Mouse (Mus musculus) adrenal gland, adult 2 months (tissue): ENCODE results near the gene Tmigd1. TPM values are rescaled to one million over a fixed set of nuclear protein-coding genes. Genes with fewer than 3 reads are reported as not detected.

Source experiments
- DNase-seq: peaks from one replicate; pipeline ENCODE4 v3.0.0; 2021
- long read RNA-seq: library from polyadenylated mRNA; stranded (forward); transcript quantifications from one replicate; pipeline ENCODE4 v2.0.0, GENCODE M21; 2021
- polyA plus RNA-seq: library from polyadenylated mRNA; depleted of rRNA; stranded (reverse); fragments of >200 nt; gene quantifications from 2 replicates; pipeline ENCODE4 v1.2.3, GENCODE M21; 2012; rRNA removed
- total RNA-seq, 2 experiments: library from RNA; stranded (reverse); gene quantifications; 2 replicates each; pipeline ENCODE4 v1.2.3; 2021

Tmigd1 gene
- total RNA-seq, result under 1 TPM; 0.41 to 0.63 TPM
- not detected in 2 replicates for polyA plus RNA-seq
- long read RNA-seq, result 0 reads

- no peak for DNase-seq
Measured at GRCm38 (mm10) chr11:76901579-76902361, at the start of gene Tmigd1. Tmigd1 (plus strand) TSS chr11:76902159.

- no peak for DNase-seq
Measured at GRCm38 (mm10) chr11:76854475-76855341, 47.3 kb upstream of the Tmigd1 start.

DNA sequence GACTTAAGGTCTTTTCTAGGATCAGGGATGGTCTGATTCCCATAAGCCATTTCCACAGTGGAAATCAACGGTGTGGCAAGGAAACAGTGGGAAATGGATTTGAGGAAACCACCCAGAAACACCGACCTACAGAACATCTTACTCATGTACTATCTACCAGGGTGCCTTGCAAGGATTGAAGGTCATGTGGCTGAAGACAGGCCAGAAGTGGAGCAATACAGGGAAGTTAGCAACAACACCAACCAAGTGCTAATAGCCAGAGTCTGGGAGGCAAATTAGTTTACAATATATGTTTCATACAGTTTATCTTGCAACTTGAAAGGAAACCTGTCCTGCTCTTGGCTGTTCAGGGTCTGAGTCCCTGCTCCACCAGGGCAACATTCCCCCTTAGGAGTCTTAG, 45.4 kb upstream of the Tmigd1 start:
- peak; percentile 19 for DNase-seq

- DNase-seq, result peak; percentile 41
Measured at GRCm38 (mm10) chr11:76857111-76857510, 44.8 kb upstream of the Tmigd1 start.

DNA sequence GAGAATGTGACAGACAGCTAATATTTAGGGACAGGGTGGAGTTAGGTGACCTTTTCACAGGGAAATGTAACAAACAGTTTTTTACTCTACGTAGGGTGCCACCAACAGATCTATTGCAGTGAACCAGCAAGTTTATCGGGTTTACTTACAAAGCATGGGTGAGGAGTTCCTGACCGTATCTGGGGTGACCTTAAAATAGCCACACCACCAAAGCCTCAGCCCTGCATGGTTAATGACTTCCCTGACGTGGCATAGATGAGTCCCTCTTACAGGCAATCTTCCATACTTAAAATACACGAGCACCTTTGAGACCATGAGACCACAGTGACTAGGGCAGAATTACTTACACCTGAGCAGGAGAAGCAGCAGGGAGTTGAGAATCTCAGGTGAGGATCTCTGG, 43.2 kb upstream of the Tmigd1 start:
- DNase-seq, result no peak

DNA sequence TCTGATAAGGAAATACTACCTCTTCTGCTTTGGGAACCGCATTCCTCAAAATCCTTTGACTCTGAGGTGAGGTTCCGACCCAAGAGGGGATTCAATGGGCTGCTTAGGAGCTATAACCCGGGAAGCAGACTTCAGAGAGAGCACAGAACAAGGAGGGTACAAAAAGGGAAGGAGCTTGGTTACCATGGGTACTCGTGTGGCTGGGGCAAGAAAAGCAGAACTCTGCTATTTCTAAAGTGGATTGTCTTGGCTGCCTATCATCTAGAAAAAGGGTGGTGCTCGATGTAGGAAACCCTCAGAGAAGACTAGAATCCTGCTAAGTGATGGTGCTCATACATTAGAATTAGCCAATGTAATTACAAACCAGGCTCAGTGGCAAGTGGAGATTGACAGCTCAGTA, 42.7 kb upstream of the Tmigd1 start:
- DNase-seq, result no peak

DNA sequence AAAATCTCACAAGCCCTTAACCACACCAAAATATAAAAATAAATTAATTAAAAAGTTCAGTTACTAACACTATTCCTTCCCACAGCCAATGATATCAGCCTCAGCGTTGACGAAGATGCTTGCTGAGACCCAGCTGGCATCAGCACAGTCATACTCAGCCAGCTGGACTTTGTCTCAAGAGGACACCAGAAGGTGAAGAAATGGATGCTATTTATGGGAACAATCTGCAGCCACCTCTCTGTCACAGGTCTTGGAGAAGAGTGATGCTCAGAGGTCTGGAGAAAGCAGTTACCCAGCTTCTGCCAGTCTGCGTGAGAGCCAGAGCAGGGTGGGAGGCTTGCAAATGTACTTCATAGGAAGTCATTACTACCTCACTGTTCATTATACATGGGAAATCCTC, 40.8 kb upstream of the Tmigd1 start:
- DNase-seq, result no peak

GRCm38 (mm10) chr11:76872556-76873234, 29.3 kb upstream of the Tmigd1 start:
- no peak for DNase-seq

DNA sequence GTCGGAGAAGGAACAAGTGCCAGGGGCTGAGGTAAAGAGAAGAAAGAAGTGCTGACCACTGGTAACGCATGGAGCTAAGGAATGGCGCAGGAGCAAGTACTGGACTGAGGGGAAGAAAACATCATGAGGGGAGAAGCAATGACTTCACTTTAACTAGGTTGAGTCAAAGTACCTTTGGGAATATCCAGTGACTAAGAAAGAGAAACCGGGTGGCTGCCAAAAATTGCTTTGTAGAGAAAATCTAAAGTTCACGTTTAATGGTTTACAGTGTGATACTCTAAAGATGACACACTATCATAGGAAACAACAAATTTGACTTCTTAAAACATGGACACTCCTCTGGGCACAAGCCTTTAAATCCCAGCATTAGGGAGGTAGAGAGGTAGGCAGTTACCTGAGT, 28.1 kb upstream of the Tmigd1 start:
- no peak for DNase-seq

GRCm38 (mm10) chr11:76874766-76875165, 27.2 kb upstream of the Tmigd1 start:
- no peak for DNase-seq

GRCm38 (mm10) chr11:76879816-76880215, 22.1 kb upstream of the Tmigd1 start:
- DNase-seq, result no peak

GRCm38 (mm10) chr11:76884451-76884850, 17.5 kb upstream of the Tmigd1 start:
- DNase-seq, result no peak

DNA sequence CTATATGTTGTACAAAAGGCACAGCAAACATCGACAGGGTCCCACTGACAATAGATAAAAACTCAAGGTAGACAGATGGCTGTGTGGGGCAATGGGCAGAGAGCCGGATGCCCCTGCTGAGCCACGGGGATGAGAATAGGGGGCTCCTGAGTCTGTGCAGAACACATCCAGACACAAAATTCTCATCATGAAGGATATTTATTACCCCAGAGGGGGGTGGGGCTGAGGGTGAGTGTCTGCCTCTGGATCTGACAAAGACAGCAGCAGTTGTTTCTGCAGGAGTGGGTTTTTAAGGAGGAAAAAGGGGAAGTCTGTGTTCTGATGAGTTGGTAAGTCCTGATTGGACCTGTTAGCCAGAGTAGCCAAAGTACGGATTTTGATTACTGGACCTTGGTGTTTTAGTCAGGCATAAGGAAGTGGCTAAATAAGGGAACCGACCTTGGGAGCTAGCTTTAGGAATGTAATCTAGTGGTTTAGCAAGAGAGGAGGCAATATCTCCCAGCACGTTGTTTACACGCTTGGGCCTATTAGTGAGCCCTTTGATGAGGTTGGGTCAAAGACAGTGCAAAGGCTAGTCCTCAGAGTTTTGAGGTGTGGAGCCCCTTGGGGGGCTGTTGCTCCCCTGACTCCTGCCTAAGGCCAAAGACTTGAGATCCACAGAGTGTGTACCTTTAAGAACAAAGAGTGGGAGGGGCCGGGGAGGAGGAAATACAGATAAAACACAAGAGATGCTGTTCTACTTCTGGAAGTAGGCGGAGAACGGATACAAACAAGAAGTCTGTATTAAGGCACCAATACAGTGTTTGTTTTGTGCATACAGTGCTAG, 12.4 kb upstream of the Tmigd1 start:
- DNase-seq, result peak; percentile 74

- DNase-seq, result no peak
Measured at GRCm38 (mm10) chr11:76891171-76891570, 10.8 kb upstream of the Tmigd1 start.

GRCm38 (mm10) chr11:76891738-76892349, 10.1 kb upstream of the Tmigd1 start:
- no peak for DNase-seq

DNA sequence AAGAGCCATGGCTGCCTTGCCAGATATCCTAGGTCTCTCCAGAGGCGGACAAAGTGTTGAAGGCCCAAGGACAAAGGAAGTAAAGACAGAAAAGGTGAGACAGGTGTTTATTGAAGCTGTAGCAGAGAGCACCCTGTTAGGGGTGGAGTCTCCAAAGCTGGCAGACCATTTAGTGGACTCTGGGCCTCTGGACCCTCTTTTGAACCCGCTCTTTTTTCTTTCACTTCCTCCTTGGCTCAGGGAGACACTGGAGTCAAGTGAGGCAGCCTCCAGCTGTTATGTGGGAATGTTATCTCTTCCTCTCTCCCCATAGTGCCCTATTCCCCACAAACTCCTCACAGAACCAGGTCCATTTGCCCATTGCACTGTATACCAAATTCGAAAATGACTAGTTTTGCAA, 9.0 kb upstream of the Tmigd1 start:
- no peak for DNase-seq

- DNase-seq, result peak; percentile 61
Measured at GRCm38 (mm10) chr11:76893570-76893969, 8.4 kb upstream of the Tmigd1 start.

DNA sequence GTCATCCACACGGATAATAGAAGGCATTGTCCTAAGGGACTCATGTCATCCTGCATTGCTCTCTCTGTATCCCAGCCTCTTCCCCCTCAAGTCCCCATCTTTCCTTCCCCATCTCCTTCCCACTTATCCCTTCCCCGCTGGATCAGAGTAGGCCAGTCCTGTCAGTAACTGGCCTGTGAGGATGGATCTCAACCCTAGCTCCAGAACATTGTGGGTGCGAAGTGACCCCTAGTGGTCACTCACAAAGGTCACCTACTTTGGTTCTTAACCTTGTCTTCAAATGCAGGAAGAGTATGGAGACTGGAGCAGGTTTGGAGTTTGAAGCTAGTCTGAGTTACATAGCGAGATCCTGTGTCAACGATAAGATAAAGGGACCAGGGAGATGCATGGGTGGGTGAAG, 7.7 kb upstream of the Tmigd1 start:
- DNase-seq, result peak; percentile 54

DNA sequence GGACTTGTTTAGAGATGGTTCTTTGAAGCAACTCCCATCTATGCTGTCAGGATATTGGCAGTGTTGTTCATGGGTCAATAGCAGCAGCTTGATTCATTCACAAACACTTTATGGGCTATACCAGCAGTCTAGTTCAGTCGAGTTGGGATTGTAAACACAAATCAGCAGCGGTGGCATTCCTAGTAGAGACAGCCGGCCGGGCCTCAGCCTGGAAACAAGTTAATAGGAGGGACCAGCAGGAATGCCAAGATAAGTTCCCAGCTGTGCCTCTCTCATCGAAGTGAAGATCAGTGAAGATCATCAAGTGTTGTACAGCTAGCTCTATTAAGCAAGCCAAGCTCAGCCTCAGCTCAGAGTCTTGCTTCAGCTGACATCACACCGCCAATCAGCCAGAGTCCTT, 5.6 kb upstream of the Tmigd1 start:
- DNase-seq, result no peak

- DNase-seq, result no peak
Measured at GRCm38 (mm10) chr11:76897126-76897525, 4.8 kb upstream of the Tmigd1 start.

DNA sequence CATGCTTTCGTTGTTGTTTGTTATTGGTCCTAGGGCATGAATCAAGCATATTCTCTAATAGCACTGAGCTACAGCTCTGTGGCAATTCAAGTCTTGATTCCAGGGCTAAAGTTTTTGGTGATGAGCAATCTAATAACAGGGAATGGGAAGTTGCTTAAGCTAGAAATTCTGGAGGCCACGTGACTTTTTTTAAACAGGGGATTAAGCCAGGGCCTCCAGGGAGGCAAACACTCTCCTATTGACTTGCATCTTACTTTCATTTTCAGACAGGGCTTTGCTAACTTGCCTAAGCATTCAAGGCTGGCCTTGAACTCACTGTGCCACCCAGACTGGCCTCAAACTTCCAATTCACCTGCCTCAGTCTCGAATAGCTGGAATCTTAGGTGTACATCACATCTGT, 4.1 kb upstream of the Tmigd1 start:
- peak; percentile 26 for DNase-seq
